Mouse (Mus musculus) heart, postnatal 14 days (tissue): Measurements from ENCODE around the gene Ppm1a. TPM values are rescaled to one million over a fixed set of nuclear protein-coding genes. Genes with fewer than 3 reads are reported as not detected.

Experiments used
- DNase-seq, 2 experiments: peaks; one replicate each; pipeline ENCODE4 v3.0.0; 2021 to 2022
- intact Hi-C: fragments of 180-260 bp; cut with DNase I; formaldehyde crosslinking; loops from one replicate; pipeline ENCODE4 v1.15.1; 2025
- total RNA-seq, 2 experiments: library from RNA; stranded (reverse); gene quantifications; 2 replicates each; pipeline ENCODE4 v1.2.3; 2021

Gene Ppm1a
- total RNA-seq, 2 experiments from 2014 or later = 203 to 208 TPM

DNA sequence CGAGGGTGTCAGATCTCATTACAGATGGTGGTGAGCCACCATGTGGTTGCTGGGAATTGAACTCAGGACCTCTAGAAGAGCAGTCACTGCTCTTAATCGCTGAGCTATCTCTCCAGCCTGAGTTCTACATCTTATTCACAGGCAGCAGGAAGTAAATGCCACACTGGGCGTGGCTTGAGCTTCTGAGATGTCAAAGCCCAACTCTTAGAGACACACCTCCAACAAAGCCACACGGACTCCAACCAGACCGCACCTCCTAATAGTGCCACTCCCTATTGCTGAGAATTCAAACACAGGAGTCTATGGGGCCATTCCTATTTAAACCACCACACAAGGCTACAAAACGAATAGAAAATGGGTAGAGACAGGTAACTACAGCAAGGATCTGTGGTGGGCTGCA lies 52.5 kb downstream of the Ppm1a start:
- intact Hi-C loops = no loop called here
- no peak for DNase-seq

DNA sequence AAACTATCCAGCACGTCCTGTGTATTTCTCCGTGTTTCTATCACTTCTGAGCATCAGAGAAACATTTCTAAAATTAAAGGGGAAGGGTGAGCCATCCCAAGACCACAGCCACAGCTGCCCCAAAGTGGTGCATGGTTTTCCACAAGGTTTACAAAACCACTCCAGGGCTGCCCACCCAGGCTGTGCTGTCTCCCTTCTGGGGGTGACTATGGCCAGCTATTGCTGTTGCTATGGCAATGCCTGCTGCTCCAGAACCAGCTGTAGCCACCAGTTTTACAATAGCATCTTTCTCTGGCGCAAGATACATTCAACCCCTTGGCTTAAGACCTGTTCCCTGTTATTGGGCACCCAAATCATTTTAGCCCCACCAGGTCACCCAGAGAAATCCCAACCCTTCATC lies 54.3 kb downstream of the Ppm1a start:
- intact Hi-C loops = no loop called here
- no peak for DNase-seq

DNA sequence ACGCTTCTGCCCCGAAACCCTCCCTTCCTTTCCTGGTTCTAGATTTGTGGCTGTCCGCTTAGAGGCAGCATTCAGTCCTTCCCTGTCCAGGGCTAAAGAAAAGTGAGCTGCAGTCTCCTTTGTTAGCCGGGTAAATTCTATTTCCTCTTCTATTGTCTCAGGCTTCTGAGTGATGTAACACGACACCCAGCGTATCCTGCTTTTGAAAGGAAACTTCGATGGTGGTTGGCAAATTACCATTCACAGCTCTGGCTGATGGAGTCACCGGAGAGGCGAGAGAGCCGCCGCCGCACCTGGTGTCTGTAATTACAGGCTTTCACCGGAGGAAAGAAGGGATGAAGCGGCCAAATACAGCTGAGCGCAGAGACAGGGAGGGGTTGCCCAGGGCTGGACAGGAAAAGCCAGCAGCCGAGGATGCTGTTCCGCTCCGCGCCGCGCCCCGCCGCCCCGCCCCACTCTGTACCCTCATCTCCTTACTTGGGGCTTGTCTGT lies 63.7 kb downstream of the Ppm1a start:
- DNase-seq = peak; percentile 19 to 24
- intact Hi-C loops = no loop called here

DNA sequence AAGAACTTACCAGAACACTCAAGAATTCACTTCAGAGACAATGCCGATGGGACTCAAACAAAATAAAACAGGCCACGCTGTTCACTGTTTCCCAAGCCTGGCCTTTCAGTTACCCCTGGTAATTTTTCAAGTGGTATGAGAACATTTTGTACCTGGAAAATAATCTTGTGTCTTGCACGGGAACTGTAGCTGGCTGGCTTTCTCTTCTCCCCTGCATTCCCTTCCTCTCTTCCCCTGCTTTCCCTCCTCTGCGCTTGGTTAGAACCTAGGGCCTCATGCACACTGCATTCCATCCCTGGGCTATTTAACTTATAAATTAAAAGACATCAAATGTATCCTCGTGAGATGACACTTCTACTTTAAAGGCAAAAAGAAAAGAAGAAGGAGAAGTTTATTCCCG lies 64.3 kb downstream of the Ppm1a start:
- DNase-seq = no peak
- intact Hi-C loops = no loop called here

DNA sequence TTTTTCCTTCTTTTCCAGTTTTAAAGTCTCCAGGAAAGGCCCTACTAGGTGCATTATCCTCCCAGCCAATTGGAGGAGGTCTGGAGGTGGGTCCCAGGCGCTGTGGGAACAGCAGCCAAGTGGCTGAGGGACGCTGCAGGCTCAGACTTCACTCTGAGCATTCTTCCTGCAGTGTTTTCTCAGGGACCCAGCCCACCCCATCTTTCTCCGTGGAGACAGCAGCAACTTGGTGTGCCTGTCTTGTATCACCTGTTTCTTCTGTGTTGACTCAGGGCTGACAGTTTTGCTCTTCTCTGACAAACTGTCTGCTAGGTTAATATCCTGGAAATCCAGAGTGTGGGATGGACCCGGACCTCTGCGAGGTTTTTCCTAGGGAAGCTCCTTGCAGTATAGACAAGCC lies 68.4 kb downstream of the Ppm1a start:
- intact Hi-C loops = no loop called here
- DNase-seq = no peak

DNA sequence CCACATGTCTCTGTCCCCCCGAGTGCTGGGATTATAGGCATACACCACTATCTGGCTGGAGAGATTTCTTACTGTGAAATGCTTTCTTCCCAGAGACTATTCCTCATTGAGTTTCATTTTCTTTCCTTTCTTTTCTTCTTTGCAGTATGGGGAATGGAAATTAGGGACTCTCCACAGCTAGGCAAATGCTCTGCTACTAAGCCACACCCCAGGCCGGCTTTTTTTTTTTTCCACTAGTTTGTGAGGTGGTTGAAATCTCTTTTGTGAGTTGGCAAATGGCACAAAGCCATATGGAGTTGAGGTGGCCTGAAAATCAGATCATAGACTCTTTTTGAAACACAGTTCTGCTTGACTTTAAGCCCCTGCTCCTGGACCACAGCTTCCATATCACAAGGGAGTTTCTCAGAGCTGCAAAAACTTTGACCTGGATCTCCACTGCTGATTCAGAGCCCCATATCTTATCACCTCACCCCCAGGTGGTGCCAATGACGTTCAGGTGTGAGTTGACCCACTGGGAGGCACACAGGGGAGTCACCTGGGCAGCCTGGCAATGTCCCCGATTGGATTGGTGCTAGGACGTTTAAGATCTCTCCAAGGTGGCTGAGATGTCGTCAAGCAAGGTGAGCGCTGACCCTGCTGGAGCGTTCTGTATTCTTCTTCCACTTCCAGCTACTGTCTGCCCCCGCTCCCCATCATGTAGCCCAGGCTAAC lies 71.7 kb downstream of the Ppm1a start:
- DNase-seq = no peak
- intact Hi-C loops = no loop called here

DNA sequence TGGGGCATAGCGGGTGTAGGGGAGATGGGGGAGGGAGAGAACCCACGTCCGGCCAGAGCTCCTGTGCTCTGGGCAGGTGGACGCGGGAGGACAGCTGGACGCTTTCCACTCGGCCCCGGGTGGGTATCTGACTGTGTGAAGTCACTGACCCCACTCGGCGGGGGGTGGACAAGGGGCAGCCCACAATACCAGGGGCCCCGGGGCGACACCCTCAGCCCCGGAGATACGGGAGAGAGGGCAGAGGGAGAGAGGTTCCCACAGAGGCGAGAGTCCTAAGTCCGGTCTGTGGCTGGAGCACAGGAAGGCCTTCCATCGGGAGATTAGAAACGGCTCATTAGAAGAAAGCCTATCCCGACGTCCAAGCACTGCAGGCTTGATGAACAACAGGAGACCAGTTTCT lies 72.5 kb downstream of the Ppm1a start:
- intact Hi-C loops = no loop called here
- DNase-seq = no peak

DNA sequence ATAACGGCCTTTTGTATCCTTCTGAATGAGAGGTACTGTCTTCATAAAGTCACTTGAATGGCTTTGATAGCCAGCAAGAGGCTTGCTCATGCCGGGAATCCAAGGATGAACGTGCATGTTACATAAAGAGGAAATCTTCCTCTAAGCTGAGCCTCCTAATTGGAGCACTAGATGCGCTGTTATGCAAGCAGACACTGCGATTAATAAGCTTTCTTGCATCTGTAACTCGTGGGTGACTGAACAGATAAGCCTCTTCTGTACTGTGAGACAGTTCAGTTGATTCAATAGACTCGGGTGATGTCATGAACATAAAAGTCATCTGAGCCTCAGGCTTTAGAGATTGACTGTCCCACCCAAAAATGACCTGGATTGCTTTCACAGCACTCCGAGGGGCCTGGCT lies 73.1 kb downstream of the Ppm1a start:
- intact Hi-C loops = no loop called here
- DNase-seq = no peak

DNA sequence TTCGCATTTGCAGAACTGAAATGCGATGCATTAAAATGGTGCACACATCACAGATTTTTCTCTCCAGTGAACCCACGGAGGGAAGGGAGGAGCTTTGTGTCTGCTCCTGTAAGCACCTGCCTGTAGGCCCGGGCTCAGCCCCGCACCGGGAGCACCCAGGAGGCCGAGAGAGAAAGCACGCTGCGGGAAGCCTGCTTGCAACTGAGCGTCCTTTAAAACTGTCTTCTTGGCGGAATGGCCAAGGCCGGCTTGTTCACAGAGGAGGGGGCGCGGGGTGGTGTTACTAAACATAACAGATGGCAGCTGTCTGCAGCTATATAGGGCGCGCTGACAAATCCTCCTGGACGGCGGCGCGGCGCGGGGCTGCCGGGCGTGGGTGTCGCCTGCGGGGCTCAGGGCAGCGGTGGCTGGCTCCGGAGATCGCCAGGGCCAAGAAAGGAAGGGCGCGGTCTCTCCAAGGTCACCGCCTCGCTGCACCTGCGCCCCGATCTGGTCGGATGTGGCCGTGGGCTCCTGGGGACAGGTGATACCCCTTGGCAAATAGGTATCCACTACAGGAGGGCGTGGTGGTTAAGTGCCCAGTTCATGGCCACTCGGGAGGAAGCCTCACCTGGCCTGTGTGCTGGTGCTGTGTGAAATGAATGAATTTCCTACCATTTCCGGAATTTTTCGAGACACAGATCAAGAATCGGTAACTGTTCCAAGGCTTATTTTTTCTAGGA lies 74.6 kb downstream of the Ppm1a start:
- intact Hi-C loops = no loop called here
- DNase-seq = peak; percentile 9 to 21

DNA sequence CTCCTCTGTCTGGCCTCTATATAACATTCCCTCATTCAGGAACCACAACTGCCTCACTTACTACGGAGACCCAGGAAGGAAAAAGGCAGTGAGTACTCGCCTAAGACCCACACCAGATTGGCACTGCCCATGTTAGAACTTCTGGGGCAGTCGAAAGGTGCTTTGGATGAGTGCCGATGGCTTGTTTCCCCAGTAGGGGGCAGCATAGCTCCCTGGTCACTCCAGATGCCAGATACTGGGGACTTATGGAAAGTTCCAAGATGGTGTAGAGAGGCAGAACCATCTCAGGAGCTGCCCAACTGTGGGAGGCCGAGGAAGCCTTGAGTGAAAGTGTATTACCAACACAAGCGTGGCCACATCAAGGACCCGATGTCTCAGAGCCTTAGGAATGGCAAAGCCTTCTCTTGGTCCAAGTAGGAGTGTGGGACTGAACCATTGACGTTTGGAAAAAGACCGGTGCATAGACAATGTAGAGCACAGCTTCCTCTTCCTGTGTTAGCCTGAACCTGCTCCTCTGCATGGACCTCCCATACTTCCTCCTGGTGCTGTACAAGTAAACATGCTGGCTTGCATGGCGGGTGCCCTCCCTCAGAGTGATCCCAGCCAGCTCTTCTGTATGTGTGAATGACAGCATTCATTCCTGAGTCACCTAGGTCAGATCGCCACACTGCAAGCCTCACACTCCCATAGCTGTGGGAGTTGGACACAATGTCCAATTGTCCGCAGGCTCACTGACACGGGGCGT lies 77.7 kb downstream of the Ppm1a start:
- intact Hi-C loops = no loop called here
- no peak for DNase-seq

DNA sequence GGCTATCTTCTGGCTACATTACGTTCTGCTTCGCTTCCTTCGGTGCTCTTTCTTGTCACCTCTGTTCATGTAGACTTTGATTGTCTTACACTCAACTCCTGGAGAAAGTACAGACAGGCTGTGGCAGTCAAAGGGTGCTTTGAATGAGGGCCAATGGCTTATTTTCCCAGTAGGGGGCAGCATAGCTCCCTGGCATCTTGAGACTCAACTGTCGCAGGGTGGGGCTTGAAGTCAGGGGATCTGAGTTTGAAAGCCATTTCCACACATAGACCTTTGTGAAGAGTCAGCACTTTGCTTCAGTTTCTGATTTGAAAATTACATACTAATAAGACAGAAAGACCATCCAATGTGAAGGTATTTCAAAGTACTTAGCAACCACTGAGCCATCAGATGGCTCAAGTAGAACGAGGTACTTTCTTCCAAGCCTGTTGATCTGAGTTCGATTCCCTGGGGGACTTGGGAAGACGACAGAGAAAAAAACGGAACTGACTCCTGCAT lies 78.3 kb downstream of the Ppm1a start:
- intact Hi-C loops = no loop called here
- no peak for DNase-seq

DNA sequence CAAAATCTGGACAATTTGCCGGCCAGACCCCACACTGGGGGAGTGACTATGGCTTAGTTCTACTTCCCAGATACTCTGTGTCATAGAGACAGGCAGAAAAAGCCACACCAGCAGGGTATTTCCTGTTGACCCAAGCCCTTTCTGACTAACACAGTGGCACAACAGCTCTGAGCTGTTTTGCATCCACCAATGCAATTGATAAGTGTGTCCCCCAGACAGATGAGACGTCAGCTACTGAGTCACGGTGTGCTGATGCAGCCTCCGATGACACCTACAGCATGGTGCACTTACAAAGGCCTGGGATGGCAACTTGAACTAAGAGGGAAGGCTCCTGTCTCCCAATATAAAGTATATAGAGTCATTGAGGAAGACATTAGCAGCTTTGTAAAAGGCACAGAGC lies 80.0 kb downstream of the Ppm1a start:
- DNase-seq = no peak
- intact Hi-C loops = no loop called here

DNA sequence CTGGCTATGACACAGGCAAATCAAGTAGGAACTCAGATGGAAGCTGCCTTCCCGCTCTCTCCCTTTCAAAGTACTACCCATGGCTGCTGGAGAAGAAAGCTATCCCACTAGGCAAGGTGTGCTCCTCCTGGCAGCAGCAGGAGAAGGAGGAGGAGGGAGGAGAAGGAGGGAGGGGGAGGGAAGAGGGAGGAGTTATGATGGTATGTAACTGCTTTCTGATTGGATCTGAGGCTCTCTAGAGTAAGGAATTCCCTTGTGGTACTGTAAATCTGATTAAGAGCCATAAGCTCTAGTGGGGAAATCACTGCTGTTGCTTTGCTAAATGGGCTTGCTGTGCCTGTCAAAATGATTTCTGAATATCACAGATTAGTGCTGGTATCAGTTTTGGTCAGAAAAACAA lies 84.2 kb downstream of the Ppm1a start:
- DNase-seq = no peak
- intact Hi-C loops = loop anchor here (10.0 kb wide), 3 partner anchors 307 to 713 kb away; partner anchors contain the start of gene Pcnx4

DNA sequence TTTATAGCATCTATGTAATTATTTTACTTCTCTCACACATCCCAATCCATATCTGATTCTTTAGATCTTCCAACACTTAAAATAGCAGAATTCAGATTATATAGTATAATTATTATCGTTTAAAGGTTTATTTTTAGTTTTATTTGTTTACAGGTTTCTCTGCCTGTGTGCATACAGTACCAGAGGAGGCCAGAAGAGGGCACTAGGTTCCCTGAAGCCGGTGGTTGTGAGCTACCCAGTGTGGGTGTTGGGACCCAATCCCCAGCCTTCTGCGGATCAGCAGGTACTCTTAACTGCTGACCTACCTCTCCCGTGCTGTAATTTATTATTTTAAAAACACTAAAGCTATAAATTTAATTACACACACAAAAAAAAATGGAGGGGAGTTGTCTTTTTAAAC lies 85.9 kb downstream of the Ppm1a start:
- intact Hi-C loops = loop anchor here (10.0 kb wide), 3 partner anchors 308 to 712 kb away; partner anchors contain the start of gene Pcnx4

DNA sequence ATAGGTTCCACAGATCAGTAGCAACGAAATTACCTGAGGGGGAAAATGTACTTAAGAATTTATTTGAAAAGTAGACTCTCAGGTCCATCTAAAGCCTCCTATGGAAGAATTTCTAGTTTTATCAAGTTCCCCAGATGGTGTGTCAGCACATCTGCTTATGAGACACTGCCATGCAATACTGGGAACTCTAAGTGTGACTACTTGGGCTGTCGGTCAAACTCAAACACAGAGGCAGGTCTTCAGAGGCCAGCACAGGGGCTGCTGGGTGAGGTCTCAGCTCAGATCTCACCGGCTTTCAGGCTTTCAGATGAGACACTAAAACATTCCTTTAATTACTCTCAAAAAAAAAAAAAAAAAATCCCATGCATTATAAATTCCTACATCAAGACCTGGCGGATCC lies 86.3 kb downstream of the Ppm1a start:
- intact Hi-C loops = loop anchor here (10.0 kb wide), 3 partner anchors 309 to 711 kb away; partner anchors contain the start of gene Pcnx4
- no peak for DNase-seq

More for the DNA sequence above, 85.9 kb downstream of the Ppm1a start:
- no peak for DNase-seq

DNA sequence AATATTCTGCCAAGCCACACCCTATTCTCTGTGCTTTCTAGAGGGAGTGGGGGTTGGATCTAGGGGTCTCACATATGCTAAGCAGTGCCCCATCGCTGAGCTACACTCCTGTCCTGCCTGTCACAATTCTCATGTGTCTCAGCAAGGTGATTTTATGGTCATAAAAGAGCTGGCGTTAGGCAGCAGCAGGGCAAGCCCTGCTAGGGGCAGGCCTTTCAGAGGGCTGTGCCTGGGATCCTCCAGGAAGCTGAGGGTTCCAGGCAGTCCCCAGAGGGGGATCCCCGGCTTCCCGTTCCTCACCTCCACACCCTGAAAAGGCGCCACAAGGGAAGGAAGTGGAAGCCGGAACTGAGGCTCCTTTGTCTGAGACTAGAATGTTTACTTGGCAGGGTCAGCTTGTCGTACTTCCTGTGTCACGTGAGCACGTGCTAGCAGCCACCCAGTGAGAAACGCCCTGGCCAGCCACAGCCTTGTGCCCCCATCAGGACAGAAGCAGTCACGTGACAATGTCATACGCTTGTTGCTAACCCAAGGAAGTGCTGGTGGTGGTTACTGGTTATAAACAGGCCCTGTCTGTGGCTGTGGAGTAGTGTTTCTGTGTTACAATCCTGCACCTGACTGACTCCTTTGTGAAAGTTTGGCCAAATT lies 86.8 kb downstream of the Ppm1a start:
- intact Hi-C loops = loop anchor here (10.0 kb wide), 3 partner anchors 309 to 711 kb away; partner anchors contain the start of gene Pcnx4
- peak; percentile 71 for DNase-seq

DNA sequence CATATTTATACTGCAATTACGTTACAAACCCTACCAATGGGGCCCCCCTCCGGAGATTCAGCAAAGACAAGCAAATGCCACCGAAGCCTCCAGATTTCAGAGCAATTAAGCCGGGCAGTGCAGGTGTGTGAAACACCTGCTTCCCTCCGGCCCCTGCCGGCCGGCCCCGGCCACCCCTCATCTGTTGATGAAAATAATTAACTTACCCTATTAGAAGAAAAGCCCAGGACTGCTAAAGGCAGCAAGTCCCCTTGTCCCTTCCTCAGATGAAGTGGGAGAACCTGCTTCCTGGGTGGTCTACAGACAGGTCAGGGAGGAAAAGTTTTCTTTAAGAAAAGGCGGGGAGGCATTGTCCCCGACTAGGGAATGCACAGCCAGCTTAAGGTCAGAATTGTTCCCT lies 88.7 kb downstream of the Ppm1a start:
- DNase-seq = no peak

DNA sequence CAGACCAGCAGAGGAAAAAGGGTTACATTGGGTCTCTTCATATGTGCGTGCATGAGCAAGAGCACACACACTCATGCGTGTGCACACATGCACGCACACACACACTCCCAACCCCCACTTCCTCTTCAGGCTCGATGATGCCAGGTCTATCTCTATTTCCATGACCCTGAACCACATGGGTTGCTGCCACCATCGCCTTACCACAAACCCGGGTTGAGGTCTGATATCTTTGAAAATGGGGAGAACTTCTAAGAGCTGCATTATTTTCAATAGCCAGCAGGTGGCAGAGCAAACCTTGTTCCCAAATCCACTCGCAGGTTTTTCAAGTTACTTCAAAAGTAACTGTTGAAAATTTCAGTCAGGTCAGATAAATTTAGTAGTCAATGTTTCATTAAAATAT lies 90.5 kb downstream of the Ppm1a start:
- peak; percentile 36 to 59 for DNase-seq
- intact Hi-C loops = loop anchor here (1.0 to 10.0 kb wide), 6 partner anchors 85 to 707 kb away; partner anchors contain the start of gene Pcnx4

More for the DNA sequence above, 88.7 kb downstream of the Ppm1a start:
- intact Hi-C loops = loop anchor here (2.0 to 10.0 kb wide), 5 partner anchors 84 to 709 kb away; partner anchors contain the start of gene Pcnx4
